Mouse (Mus musculus): ENCODE results near the gene Ptpn7. TPM values are rescaled to one million over a fixed set of nuclear protein-coding genes. Genes with fewer than 3 reads are reported as not detected.

The Ptpn7 gene
- polyA plus RNA-seq, 2 experiments = 9.4 to 12.4 TPM

DNA sequence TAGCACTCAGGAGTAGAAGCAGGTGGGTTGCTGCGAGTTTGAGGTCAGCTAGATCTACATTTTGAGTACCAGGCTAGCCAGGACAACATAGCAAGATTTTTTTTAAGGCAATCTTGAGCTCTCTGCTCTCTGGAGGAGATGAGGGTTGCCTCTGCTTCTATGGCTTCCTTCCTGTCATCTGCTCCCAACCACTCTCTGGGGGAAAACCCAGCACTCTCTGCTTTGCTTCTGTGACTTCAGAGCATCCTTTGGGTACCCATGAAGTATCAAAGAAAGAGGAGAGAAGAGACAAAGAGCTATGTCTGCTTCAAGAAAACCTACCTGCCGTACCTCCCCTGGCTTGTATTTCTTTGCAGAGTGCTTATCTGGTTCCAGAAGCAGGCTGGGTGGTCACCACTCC lies 11.4 kb downstream of the Ptpn7 start:
- H3K27me3 ChIP-seq (ENCODE audit: control insufficient read depth, insufficient read depth, low read length) = no peaks in the 10 kb centered on the region

DNA sequence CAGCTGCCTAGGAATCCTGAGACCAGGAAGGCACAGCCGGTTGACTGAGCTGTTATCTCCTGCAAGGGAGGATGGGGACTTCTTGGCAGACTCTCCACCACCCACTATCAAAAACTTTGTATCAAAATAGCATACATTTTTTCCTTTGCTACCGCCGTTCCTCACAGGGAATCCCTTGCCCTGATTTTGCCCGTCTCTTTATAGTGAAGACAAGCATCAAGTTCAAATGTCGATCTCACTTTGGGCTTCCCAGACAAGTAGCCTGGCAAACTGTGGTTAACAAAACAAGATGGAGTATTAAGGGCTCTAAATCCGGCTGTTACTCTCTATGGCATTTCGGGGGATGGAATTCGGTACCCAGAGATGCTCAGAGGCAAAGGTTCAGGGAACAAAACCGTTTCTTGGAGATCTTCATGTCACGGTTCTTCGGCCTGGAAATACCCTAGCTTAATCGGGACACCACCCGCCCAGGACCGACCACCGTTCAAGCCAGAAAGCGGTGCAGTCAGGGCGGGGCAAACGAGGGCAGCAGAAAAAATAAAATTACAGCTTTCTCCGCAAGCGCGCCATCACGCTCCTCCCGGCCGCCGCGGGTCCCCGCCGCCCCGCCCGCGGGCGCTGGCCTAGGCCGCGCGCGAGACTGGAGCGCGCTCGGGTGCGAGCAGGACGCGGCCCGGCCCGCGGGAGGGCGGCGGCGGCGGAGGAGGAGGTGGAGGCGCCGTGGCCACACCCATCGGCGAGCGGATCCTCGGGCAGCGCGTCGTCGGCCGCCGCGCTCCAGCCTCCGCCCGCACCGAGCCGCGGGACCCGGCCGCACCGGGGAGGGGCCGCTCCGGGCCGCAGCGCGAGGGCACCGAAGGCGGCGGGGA lies 13.8 kb downstream of the Ptpn7 start, which contains the start of gene Arl8a:
TSS of gene Arl8a (plus strand) at position 748 of the 869 bp plus-strand sequence.
- Histone ChIP-seq H3K9me3 (ENCODE audit: control insufficient read depth, low read length) (no peaks in the 10 kb centered on the region), H3K27ac (no peak within 1 kb of the TSS), H3K4me2 (ENCODE audit: low read depth) (peak within 1 kb of the TSS; percentile 90), H3K9ac (replicated peaks) (peak within 1 kb of the TSS; percentile 80), H3K36me3 (replicated peaks; ENCODE audit: control insufficient read depth, insufficient read depth, low read depth) (no peaks in the 10 kb centered on the region; the same call in 1 of the 2 replicates), H3K4me1 (replicated peaks; ENCODE audit: control insufficient read depth in 2 of 2, insufficient read depth in 2 of 2, low read length in 1 of 2) (peaks cover 3 to 7% of the 10 kb centered on the region in 2 experiments; a peak in 3 of 4 replicates), H3K4me3 (ENCODE audit: insufficient read depth in 1 of 2, low read depth in 2 of 2, low read length in 2 of 2) (peak within 1 kb of the TSS; percentile 66 to 75), H3K27me3 (ENCODE audit: control insufficient read depth, insufficient read depth, low read length) (no peaks in the 10 kb centered on the region)
- WGBS (ENCODE audit: insufficient replicate concordance) = 1% methylated on average over 78 of the region's 78 CpGs
- ATAC-seq (ENCODE audit: insufficient read depth) = peak; percentile 92
- no peak for TF ChIP-seq EP300 (IDR thresholded peaks at IDR 0.05; ENCODE audit: low read depth)
- DNase-seq (ENCODE audit: low read depth in 3 of 3, low spot score in 3 of 3) = peak; percentile 68 to 70 (median 69)

More for the DNA sequence above, 11.4 kb downstream of the Ptpn7 start:
- H3K4me3 ChIP-seq (ENCODE audit: insufficient read depth in 1 of 2, low read depth in 2 of 2, low read length in 2 of 2) = no peak overlapping the region
- ATAC-seq (ENCODE audit: insufficient read depth) = no peak
- DNase-seq (ENCODE audit: low read depth in 3 of 3, low spot score in 3 of 3) = no peak
- H3K4me1 ChIP-seq (replicated peaks; ENCODE audit: control insufficient read depth in 2 of 2, insufficient read depth in 2 of 2, low read length in 1 of 2) = peaks cover 3 to 7% of the 10 kb centered on the region in 2 experiments; a peak in 3 of 4 replicates
- no peak overlapping the region for H3K9ac ChIP-seq (replicated peaks)
- no peaks in the 10 kb centered on the region for H3K9me3 ChIP-seq (ENCODE audit: control insufficient read depth, low read length)
- H3K4me2 ChIP-seq (ENCODE audit: low read depth) = no peak overlapping the region
- no peak overlapping the region for H3K27ac ChIP-seq
- H3K36me3 ChIP-seq (replicated peaks; ENCODE audit: control insufficient read depth, insufficient read depth, low read depth) = no peaks in the 10 kb centered on the region; the same call in 1 of the 2 replicates
- no peak for TF ChIP-seq EP300 (IDR thresholded peaks at IDR 0.05; ENCODE audit: low read depth)
- 72% methylated on average over 2 of the region's 2 CpGs for WGBS (ENCODE audit: insufficient replicate concordance)

DNA sequence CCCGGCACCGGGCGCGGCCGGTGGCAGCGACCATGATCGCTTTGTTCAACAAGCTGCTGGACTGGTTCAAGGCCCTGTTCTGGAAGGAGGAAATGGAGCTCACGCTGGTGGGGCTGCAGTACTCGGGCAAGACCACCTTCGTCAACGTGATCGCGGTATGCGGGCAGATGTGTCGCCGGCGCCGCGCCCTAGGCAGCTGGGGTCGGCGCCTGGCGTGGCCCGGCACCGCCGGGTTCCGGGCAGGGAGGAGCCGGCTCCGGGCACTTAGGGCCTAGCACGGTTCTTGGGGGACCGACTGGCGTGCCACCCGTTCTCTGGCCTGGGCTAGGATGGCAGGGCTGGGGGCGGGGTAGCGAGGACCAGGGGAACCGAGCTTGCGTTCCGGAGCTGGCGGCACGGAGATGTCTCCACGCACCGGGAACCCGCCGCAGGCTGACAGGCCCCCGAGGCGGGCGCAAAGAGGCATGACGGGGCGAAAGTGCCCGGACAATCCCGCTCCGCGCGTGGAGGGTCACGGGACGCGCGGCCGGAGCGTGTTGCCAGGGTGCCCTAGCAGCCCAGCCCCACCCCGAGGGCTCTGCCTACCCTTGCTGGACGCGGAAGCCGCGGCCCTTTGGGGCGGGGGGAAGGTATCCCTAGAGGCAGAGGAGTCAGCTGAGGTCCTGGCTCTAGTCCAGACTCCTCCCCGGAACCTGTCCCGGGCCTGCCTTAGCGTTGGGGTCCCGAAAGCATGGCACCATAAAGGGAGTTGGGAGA lies 14.6 kb downstream of the Ptpn7 start:
- TF ChIP-seq EP300 (IDR thresholded peaks at IDR 0.05; ENCODE audit: low read depth) = no peak
- TF ChIP-seq CTCF (IDR thresholded peaks at IDR 0.05; ENCODE audit: low read depth) = no peak
- H3K4me1 ChIP-seq (replicated peaks; ENCODE audit: control insufficient read depth in 2 of 2, insufficient read depth in 2 of 2, low read length in 1 of 2) = peaks cover 3 to 7% of the 10 kb centered on the region in 2 experiments; a peak in 3 of 4 replicates
- no peaks in the 10 kb centered on the region; the same call in 1 of the 2 replicates for H3K36me3 ChIP-seq (replicated peaks; ENCODE audit: control insufficient read depth, insufficient read depth, low read depth)
- H3K4me3 ChIP-seq (ENCODE audit: insufficient read depth in 1 of 2, low read depth in 2 of 2, low read length in 2 of 2) = peak overlapping the region; percentile 66 to 75
- no peak for DNase-seq (ENCODE audit: low read depth in 3 of 3, low spot score in 3 of 3)
- H3K27me3 ChIP-seq (ENCODE audit: control insufficient read depth, insufficient read depth, low read length) = no peaks in the 10 kb centered on the region
- H3K27ac ChIP-seq = no peak overlapping the region
- peak overlapping the region; percentile 80 for H3K9ac ChIP-seq (replicated peaks)
- ATAC-seq (ENCODE audit: insufficient read depth) = peak; percentile 74
- peak overlapping the region; percentile 90 for H3K4me2 ChIP-seq (ENCODE audit: low read depth)
- no peaks in the 10 kb centered on the region for H3K9me3 ChIP-seq (ENCODE audit: control insufficient read depth, low read length)
- under 1% methylated on average over 69 of the region's 69 CpGs for WGBS (ENCODE audit: insufficient replicate concordance)

DNA sequence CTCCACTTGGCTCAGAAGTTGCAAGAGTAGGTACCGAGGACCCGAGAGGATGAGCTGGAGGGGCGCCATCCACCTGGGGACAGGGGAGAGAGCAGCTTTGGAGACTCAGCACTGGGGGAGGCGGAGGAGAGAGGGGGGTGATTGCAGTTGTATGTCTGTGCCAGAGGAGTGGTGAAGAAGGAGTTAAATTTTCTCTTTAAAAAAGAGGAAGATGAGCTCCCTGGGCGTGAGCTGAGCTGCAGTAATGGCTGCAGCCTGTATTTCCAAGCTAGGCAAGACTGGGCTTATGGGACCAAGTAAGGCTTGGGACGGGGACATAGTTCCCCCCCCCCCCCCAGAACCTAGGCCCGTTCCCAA lies 15.2 kb downstream of the Ptpn7 start:
- ATAC-seq (ENCODE audit: insufficient read depth) (no peak), DNase-seq (ENCODE audit: low read depth in 3 of 3, low spot score in 3 of 3) (no peak)
- H3K9ac ChIP-seq (replicated peaks) = peak overlapping the region; percentile 80
- H3K36me3 ChIP-seq (replicated peaks; ENCODE audit: control insufficient read depth, insufficient read depth, low read depth) = no peaks in the 10 kb centered on the region; the same call in 1 of the 2 replicates
- 2% methylated on average over 7 of the region's 7 CpGs for WGBS (ENCODE audit: insufficient replicate concordance)
- peak overlapping the region; percentile 90 for H3K4me2 ChIP-seq (ENCODE audit: low read depth)
- TF ChIP-seq EP300 (IDR thresholded peaks at IDR 0.05; ENCODE audit: low read depth) = no peak
- no peak for TF ChIP-seq CTCF (IDR thresholded peaks at IDR 0.05; ENCODE audit: low read depth)
- H3K4me3 ChIP-seq (ENCODE audit: insufficient read depth in 1 of 2, low read depth in 2 of 2, low read length in 2 of 2) = peak overlapping the region; percentile 66 to 75
- H3K27ac ChIP-seq = no peak overlapping the region
- no peaks in the 10 kb centered on the region for H3K9me3 ChIP-seq (ENCODE audit: control insufficient read depth, low read length)
- no peaks in the 10 kb centered on the region for H3K27me3 ChIP-seq (ENCODE audit: control insufficient read depth, insufficient read depth, low read length)
- peaks cover 3 to 7% of the 10 kb centered on the region in 2 experiments; a peak in 3 of 4 replicates for H3K4me1 ChIP-seq (replicated peaks; ENCODE audit: control insufficient read depth in 2 of 2, insufficient read depth in 2 of 2, low read length in 1 of 2)

DNA sequence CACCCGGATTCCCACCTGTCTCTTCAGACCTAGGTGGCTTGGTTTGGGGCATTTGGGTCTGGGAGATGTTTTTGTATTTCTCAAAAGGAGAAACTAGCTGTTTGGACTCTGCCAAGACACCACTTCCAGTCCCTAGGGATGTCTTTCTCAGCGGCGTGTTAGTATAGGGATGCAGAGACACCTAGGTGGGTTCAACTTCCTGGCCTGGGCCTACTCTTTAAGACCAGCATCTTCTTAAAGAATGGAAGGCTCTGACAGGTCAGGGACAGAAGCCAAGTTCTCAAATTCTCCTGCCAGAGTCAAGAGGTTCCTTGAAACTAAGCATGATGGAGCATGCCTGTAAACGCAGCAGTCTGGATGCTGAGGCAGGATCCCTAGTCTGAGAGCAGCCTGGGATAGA lies 16.0 kb downstream of the Ptpn7 start:
- H3K36me3 ChIP-seq (replicated peaks; ENCODE audit: control insufficient read depth, insufficient read depth, low read depth) = no peaks in the 10 kb centered on the region; the same call in 1 of the 2 replicates
- H3K9ac ChIP-seq (replicated peaks) = no peak overlapping the region
- DNase-seq (ENCODE audit: low read depth in 3 of 3, low spot score in 3 of 3) = no peak
- no peak overlapping the region for H3K27ac ChIP-seq
- 80% methylated on average over 4 of the region's 4 CpGs for WGBS (ENCODE audit: insufficient replicate concordance)
- H3K4me2 ChIP-seq (ENCODE audit: low read depth) = peak overlapping the region; percentile 90
- H3K4me3 ChIP-seq (ENCODE audit: insufficient read depth in 1 of 2, low read depth in 2 of 2, low read length in 2 of 2) = peak overlapping the region; percentile 66 to 75; a peak in 3 of 4 replicates
- peaks cover 3 to 7% of the 10 kb centered on the region in 2 experiments; a peak in 3 of 4 replicates for H3K4me1 ChIP-seq (replicated peaks; ENCODE audit: control insufficient read depth in 2 of 2, insufficient read depth in 2 of 2, low read length in 1 of 2)
- H3K9me3 ChIP-seq (ENCODE audit: control insufficient read depth, low read length) = no peaks in the 10 kb centered on the region
- no peak for ATAC-seq (ENCODE audit: insufficient read depth)
- no peaks in the 10 kb centered on the region for H3K27me3 ChIP-seq (ENCODE audit: control insufficient read depth, insufficient read depth, low read length)
- TF ChIP-seq EP300 (IDR thresholded peaks at IDR 0.05; ENCODE audit: low read depth) = no peak
- no peak for TF ChIP-seq CTCF (IDR thresholded peaks at IDR 0.05; ENCODE audit: low read depth)
